Mouse (Mus musculus) megakaryocyte, embryonic 14.5 days (primary cell): ENCODE data around the gene Olfr212.

Experiments
- FLI1 ChIP-seq: IDR thresholded peaks from 2 replicates; pipeline ENCODE4 v1.6.1; 2012; ENCODE audit warnings: low read length, inconsistent platforms, mixed read lengths
- GATA1 ChIP-seq: IDR thresholded peaks from 3 replicates; pipeline ENCODE4 v1.6.1; 2012; ENCODE audit warnings: mixed read lengths, low read length, inconsistent platforms, borderline replicate concordance

GRCm38 (mm10) chr6:116554952-116555351 lies 48.6 kb downstream of the Olfr212 start:
- no peak for TF ChIP-seq GATA1
- TF ChIP-seq FLI1, result no peak
